Mouse (Mus musculus): ENCODE measurements around the gene Hlcs.

GRCm38 (mm10) chr16:94323681-94324080, 10.3 kb upstream of the Hlcs start:
- TF ChIP-seq CTCF (IDR thresholded peaks at IDR 0.05; ENCODE audit: borderline replicate concordance, insufficient read depth, low read depth, low read length) = no peak
- TF ChIP-seq POLR2A (IDR thresholded peaks at IDR 0.05; ENCODE audit: borderline replicate concordance, insufficient read depth, low read length) = no peak

Data from cerebellum, adult 2 months (tissue).